Mouse (Mus musculus) kidney, embryonic 14.5 days (tissue): ENCODE measurements around the gene Rsrc1. TPM values are rescaled to one million over a fixed set of nuclear protein-coding genes. Genes with fewer than 3 reads are reported as not detected.

Experiments used
- ATAC-seq: fragments of 200-750 bp; cut with Nextera tagmentation; 2 replicates; pipeline ENCODE4 v1.8.0; 2017; ENCODE audit warnings: moderate number of reproducible peaks, mild to moderate bottlenecking, moderate TSS enrichment, moderate library complexity; ENCODE audit not compliant: low FRiP score, low TSS enrichment
- H3K27ac ChIP-seq: fragments of 300-500 bp; sonication (generic); 2 replicates; pipeline ENCODE4 v1.5.1; 2014; ENCODE audit warnings: low read depth, mild to moderate bottlenecking, low read length, moderate library complexity, mixed read lengths
- H3K27me3 ChIP-seq: fragments of 300-500 bp; sonication (generic); 2 replicates; pipeline ENCODE4 v1.6.1; 2014; ENCODE audit warnings: mild to moderate bottlenecking, low read length; ENCODE audit not compliant: control insufficient read depth, insufficient read depth
- H3K36me3 ChIP-seq: fragments of 300-500 bp; sonication (generic); 2 replicates; pipeline ENCODE4 v1.6.1; 2014; ENCODE audit warnings: low read length, mixed read lengths; ENCODE audit not compliant: control insufficient read depth, insufficient read depth
- H3K4me1 ChIP-seq: fragments of 300-500 bp; sonication (generic); 2 replicates; pipeline ENCODE4 v1.6.1; 2014; ENCODE audit warnings: low read length, mixed read lengths; ENCODE audit not compliant: control insufficient read depth, insufficient read depth
- H3K4me2 ChIP-seq: fragments of 300-500 bp; sonication (generic); replicated peaks from 2 replicates; pipeline ENCODE4 v1.6.1; 2014; ENCODE audit warnings: low read depth, mild to moderate bottlenecking, low read length
- H3K4me3 ChIP-seq: fragments of 300-500 bp; sonication (generic); 2 replicates; pipeline ENCODE4 v1.5.1; 2014; ENCODE audit warnings: mild to moderate bottlenecking, low read length
- H3K9ac ChIP-seq: fragments of 300-500 bp; sonication (generic); 2 replicates; pipeline ENCODE4 v1.6.1; 2014; ENCODE audit warnings: low read depth, mild to moderate bottlenecking, low read length, moderate library complexity
- H3K9me3 ChIP-seq: fragments of 300-500 bp; sonication (generic); 2 replicates; pipeline ENCODE4 v1.6.1; 2016; ENCODE audit warnings: low read length; ENCODE audit not compliant: control insufficient read depth
- WGBS: fragments of 180-500 bp; shearing (Covaris S2); extraction: QIAGEN DNeasy Blood & Tissue Kit; methylation state at CpG from one replicate; pipeline ENCODE4 v1.1.7; 2014; 5-methylcytosine and 5-hydroxymethylcytosine counted together
- polyA plus RNA-seq: library from polyadenylated mRNA; unstranded; fragments of >200 nt; fragmentation: Nextera tagmentation; extraction: Ambion mirVana; gene quantifications from 2 replicates; pipeline ENCODE4 v1.2.1, GENCODE M21; 2014

Rsrc1 gene
- polyA plus RNA-seq, 1 experiment from 2014 or later, result 38.5 TPM

DNA sequence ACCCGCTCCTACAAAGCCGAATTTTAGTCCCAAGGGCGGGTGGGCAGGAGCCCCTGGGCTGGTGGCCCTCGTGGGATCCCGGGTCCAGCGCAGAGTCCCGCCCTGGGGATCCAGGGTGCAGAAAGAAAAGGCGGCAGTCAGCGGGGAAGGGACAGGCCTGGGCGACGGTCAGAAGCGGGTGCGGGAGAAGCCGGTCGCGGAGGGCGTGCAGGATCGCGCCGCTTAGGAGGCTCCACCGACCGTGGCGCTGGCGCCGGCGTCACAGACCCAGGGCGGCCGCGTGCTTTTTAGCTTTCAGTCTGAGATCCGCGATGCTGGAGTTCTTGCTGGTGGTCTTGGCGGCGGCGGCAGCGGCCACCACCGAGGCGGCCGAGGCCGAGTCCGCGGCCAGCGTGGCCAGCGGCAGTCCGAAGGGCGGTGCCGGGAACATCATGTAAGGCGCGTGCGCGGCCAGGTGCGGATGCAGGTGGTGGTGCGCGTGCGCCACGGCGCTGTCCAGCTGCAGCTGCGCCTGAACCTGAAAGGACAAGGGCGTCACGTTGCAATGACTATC, 7.7 kb upstream of the Rsrc1 start:
- H3K4me3 ChIP-seq, result peak overlapping the region; percentile 48
- ATAC-seq, result peak; percentile 85
- no peaks in the 10 kb centered on the region for H3K9me3 ChIP-seq
- under 1% methylated on average over 52 of the region's 59 CpGs for WGBS
- H3K27ac ChIP-seq, result no peak overlapping the region
- H3K27me3 ChIP-seq, result peaks cover 84% of the 10 kb centered on the region
- peak overlapping the region; percentile 12; the same call in 1 of the 2 replicates for H3K9ac ChIP-seq
- peak overlapping the region; percentile 77 for H3K4me2 ChIP-seq
- peaks cover 3% of the 10 kb centered on the region; the same call in 1 of the 2 replicates for H3K4me1 ChIP-seq
- H3K36me3 ChIP-seq, result no peaks in the 10 kb centered on the region

DNA sequence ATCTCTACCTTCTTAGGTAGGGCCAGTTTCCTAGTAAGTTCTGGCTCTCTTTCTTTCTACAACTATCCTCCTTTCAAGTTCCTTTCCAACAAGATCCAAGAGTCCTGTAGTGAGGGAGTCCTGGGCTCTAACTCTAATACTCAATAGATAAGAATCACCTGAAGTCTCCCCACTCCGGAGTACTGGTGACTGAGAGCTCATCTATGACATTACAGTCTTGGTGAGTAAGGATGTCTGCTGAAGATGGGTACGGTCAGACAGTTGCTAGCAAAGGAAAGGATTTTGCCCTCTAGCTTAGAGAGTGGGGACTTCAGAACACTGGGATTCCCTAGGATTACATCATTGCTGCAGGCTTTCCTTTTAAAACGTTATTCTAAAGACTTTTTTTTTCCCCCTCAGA, 6.7 kb upstream of the Rsrc1 start:
- H3K36me3 ChIP-seq, result no peaks in the 10 kb centered on the region
- no peak overlapping the region for H3K27ac ChIP-seq
- peaks cover 87% of the 10 kb centered on the region for H3K27me3 ChIP-seq
- no peak overlapping the region for H3K4me2 ChIP-seq
- H3K9ac ChIP-seq, result no peak overlapping the region
- no peak overlapping the region for H3K4me3 ChIP-seq
- no peak for ATAC-seq
- peaks cover 3% of the 10 kb centered on the region; the same call in 1 of the 2 replicates for H3K4me1 ChIP-seq
- no peaks in the 10 kb centered on the region for H3K9me3 ChIP-seq
- 11% methylated on average over 3 of the region's 3 CpGs for WGBS

DNA sequence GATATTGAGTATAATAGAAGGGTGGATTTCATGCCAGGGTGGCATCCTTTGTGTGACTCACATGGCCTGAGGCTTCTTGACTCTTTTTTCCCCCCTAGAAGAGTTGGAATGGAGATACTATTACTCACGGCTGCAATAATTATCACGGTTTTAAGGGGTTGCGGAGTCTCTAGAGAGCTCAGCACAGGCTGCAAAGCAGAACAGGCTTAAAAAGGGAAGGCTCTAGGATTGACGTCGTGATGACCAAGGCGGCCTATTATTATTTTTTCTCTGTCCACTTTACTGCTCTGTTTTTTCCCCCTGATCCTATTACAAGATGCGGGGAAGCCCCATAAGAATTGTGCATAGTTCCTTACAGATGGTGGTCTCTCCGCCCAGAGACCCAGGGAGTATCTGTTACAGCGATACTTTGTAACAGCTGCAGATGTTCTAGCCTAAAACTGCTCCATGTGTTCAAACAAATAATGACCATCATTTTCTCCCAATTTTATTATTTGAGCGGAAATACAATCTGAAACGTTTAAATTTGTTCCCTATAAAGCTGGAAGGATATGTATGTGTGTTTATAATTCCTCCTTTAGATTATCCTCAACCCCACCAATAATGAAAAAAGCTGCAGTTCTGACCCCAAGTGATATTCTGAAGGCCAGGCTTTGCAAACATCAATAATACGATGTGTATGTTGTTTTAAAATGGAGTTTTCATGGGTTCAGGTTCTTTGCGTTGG, 4.1 kb upstream of the Rsrc1 start:
- no peak for ATAC-seq
- no peak overlapping the region for H3K4me3 ChIP-seq
- H3K27me3 ChIP-seq, result peaks cover 83% of the 10 kb centered on the region
- H3K9ac ChIP-seq, result no peak overlapping the region
- no peak overlapping the region for H3K4me2 ChIP-seq
- 0 out of 2 replicates have a peak, but pooled peaks cover 4% of the 10 kb centered on the region for H3K4me1 ChIP-seq
- no peaks in the 10 kb centered on the region for H3K36me3 ChIP-seq
- no peak overlapping the region for H3K27ac ChIP-seq
- H3K9me3 ChIP-seq, result no peaks in the 10 kb centered on the region
- 5% methylated on average over 13 of the region's 13 CpGs for WGBS

DNA sequence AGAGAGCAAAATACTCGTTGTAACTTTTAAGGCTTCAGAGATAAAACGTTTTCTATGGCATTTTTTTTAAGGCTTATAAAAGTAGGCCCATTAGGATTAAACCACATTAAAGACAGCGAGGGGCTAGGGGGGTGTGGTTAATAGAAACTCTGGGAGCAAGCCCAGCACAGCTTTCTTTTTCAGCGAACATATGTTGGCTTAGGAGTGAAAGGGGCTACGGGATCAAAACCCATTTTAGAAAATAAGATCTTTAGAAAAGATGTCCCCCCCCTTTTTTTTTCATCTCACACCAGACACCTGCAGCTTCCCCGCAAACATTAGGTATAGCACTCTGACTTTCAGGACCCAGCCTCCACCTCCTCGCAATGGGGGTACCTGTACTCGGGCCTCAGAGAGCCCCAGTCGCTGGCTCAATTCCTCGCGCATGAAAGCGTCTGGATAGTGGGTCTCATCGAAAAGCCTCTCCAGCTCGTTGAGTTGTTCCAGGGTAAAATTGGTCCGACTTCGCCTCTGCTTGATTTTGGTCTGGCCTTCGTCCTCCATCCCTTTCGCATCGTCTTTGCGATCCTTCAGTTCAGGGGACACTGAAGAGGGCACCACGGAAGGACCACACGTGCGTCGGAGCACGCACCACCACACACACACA, 3.3 kb upstream of the Rsrc1 start:
- H3K4me1 ChIP-seq, result 0 out of 2 replicates have a peak, but pooled peaks cover 4% of the 10 kb centered on the region
- no peak overlapping the region for H3K4me2 ChIP-seq
- H3K36me3 ChIP-seq, result no peaks in the 10 kb centered on the region
- no peak overlapping the region for H3K27ac ChIP-seq
- WGBS, result 1% methylated on average over 25 of the region's 25 CpGs
- no peak overlapping the region for H3K4me3 ChIP-seq
- H3K9me3 ChIP-seq, result no peaks in the 10 kb centered on the region
- peaks cover 86% of the 10 kb centered on the region for H3K27me3 ChIP-seq
- no peak for ATAC-seq
- no peak overlapping the region for H3K9ac ChIP-seq

DNA sequence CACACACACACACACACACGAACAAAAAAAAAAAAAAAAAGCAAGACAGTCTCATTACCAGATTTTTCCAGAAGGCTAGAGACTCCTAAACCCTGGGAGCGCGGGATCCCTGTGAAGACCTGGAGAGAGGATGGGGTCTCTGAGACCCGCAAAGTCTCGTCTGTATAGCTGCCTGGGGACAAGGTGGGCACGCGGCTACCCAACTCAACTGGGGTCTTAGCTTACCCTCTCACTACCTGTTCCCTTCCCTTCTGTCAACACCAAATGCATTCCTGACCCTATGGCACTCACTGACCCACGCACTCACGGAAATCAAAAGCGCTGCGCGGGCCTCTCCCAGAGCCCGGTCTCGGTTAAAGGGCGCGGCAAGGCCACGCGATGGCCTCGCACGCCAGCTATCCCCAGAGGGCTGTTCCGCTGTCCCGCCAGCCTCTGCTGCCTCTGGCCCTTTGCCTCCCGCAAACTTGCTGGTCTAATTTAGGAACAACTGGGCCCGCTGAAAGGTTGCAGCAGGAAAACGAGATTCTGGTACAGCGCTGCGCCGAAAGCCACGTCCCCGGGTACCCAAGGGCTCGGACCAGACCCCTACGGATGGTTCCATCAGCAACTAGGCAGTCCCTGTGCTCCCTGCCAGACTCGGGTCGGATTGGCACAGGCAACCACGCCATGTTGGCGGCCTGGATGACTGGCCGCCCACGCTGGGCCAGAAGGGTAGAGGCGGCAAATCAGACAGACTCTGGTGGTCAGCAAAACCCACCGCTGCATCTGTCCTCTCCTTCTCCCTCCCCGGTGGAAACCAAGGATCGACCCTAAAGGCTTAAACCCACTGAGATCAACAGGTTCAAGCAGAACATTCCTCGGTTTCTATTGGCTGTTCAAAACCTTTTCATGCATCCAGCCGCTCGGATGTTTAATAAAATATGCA, 2.5 kb upstream of the Rsrc1 start:
- H3K27me3 ChIP-seq, result peaks cover 82% of the 10 kb centered on the region
- H3K36me3 ChIP-seq, result no peaks in the 10 kb centered on the region
- H3K27ac ChIP-seq, result no peak overlapping the region
- H3K4me1 ChIP-seq, result 0 out of 2 replicates have a peak, but pooled peaks cover 4% of the 10 kb centered on the region
- H3K4me3 ChIP-seq, result peak overlapping the region; percentile 12; the same call in 1 of the 2 replicates
- H3K9me3 ChIP-seq, result no peaks in the 10 kb centered on the region
- 1% methylated on average over 44 of the region's 45 CpGs for WGBS
- peak overlapping the region; percentile 2; the same call in 1 of the 2 replicates for H3K4me2 ChIP-seq
- H3K9ac ChIP-seq, result no peak overlapping the region
- no peak for ATAC-seq

DNA sequence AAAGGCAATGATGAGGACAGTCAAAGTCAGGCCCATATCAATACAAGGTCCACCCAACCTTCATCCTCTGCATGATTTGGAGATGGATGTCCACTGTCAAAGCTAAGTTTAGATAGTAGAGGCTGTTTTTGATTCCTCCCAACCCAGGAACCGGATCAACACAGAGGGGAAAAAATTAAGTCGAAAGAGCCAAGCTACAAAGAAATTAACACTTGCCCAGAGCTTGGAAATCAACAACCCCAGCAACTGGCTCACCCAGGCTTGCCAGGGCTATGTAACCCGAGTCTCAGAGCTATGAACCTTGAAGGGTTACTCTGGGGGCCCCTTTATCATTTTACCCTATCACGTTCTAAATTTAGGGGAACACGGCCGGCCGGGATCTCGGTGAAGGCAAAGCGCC, 1.7 kb upstream of the Rsrc1 start:
- no peak for ATAC-seq
- no peak overlapping the region for H3K27ac ChIP-seq
- no peak overlapping the region for H3K9ac ChIP-seq
- H3K9me3 ChIP-seq, result no peaks in the 10 kb centered on the region
- no peak overlapping the region for H3K4me3 ChIP-seq
- H3K27me3 ChIP-seq, result peaks cover 82% of the 10 kb centered on the region
- H3K36me3 ChIP-seq, result no peaks in the 10 kb centered on the region
- no peak overlapping the region for H3K4me2 ChIP-seq
- 0 out of 2 replicates have a peak, but pooled peaks cover 4% of the 10 kb centered on the region for H3K4me1 ChIP-seq
- under 1% methylated on average over 9 of the region's 9 CpGs for WGBS

DNA sequence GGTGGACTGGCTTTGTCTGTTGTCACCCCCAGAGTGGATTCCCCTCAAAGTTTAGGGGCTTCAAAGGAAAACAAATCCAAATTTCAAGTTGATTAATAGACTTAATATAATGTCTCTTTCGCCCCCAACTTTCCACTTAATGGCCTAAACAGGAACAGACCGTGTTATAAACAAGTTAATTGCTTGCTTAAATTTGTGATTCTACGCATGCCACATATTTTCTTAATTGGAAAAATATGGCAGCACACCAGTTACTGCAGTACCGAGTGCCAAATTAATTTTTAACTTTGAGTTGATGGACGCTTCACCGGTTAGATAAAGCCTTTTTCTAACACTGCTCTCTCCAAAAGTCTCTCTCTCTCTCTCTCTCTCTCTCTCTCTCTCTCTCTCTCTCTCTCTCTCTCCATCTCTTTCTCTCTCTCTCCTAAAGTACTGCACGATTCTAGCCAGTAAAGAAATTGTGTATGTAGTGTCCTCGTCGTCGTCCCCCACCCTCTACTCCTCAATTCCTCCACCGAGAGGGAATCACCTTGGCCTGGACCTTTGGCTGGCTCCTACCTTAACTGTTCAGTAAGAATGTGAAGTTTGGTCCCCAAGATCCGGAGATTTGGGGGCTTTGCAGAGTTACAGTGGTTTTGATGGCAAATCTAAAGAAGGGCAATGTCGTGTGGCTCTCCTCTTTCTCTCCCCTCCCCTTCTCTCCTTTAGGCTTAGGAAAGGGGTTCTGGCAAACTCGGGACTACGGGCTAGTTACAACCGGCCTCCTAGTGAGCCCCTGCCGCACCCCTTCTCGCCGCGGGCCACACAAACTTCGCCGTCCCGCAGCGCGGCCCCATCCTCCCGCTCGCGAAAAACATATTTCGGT, 847 bp upstream of the Rsrc1 start:
- Histone ChIP-seq H3K36me3 (no peaks in the 10 kb centered on the region), H3K27ac (no peak overlapping the region), H3K4me2 (peak overlapping the region; percentile 60), H3K9ac (no peak overlapping the region; the same call in 1 of the 2 replicates), H3K4me1 (0 out of 2 replicates have a peak, but pooled peaks cover 4% of the 10 kb centered on the region), H3K9me3 (no peaks in the 10 kb centered on the region), H3K4me3 (peak overlapping the region; percentile 50), H3K27me3 (peaks cover 76% of the 10 kb centered on the region)
- WGBS, result 2% methylated on average over 29 of the region's 29 CpGs
- no peak for ATAC-seq

DNA sequence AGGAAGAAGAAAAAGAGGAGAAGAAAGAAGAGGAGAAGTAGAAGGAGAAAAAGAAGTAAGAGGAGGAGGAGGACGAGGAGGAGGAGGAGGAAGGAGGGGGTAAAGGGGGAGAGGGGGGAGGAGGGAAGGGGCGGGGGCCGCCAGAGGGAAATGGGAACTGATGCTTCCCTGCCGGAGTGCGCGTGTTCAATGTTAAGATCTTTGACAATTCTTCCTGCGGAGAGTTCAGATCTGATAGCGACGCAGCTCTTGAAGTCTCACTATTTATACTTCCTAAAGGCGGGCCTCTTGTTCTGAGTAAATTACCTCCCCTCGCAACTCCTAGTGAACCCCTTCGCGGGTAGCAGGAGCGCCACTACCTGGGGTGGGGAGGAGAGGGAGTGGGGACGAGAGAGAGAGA, 516 bp downstream of the Rsrc1 start, which contains the start of gene Shox2:
Gene Shox2, minus strand, starts transcription at position 66 of the 400 bp plus-strand sequence.
- H3K9me3 ChIP-seq, result no peaks in the 10 kb centered on the region
- under 1% methylated on average over 13 of the region's 15 CpGs for WGBS
- H3K27ac ChIP-seq, result no peak within 1 kb of the TSS
- peaks cover 10% of the 10 kb centered on the region; the same call in 1 of the 2 replicates for H3K4me1 ChIP-seq
- peak within 1 kb of the TSS; percentile 50 for H3K4me3 ChIP-seq
- H3K27me3 ChIP-seq, result peaks cover 67% of the 10 kb centered on the region
- H3K9ac ChIP-seq, result peak within 1 kb of the TSS; percentile 40; the same call in 1 of the 2 replicates
- H3K36me3 ChIP-seq, result no peaks in the 10 kb centered on the region
- no peak for ATAC-seq
- H3K4me2 ChIP-seq, result peak within 1 kb of the TSS; percentile 60
